Mouse (Mus musculus): ENCODE results near the gene Matn4. TPM values are rescaled to one million over a fixed set of nuclear protein-coding genes. Genes with fewer than 3 reads are reported as not detected.

Matn4 gene
- polyA plus RNA-seq, 1 experiment from 2014 or later = 2.0 TPM

GRCm38 (mm10) chr2:164423464-164423863 is 18.5 kb upstream of the Matn4 start:
- Histone ChIP-seq H3K27me3 (ENCODE audit: control insufficient read depth, insufficient read depth, low read length) (no peaks in the 10 kb centered on the region), H3K27ac (replicated peaks) (no peak overlapping the region), H3K9ac (ENCODE audit: low read length) (no peak overlapping the region), H3K4me3 (ENCODE audit: low read depth, low read length) (no peak overlapping the region), H3K4me1 (replicated peaks; ENCODE audit: control insufficient read depth, insufficient read depth) (no peaks in the 10 kb centered on the region), H3K36me3 (ENCODE audit: control insufficient read depth, insufficient read depth, low read length) (peaks cover 13% of the 10 kb centered on the region), H3K4me2 (replicated peaks; ENCODE audit: low read depth) (no peak overlapping the region), H3K9me3 (ENCODE audit: control insufficient read depth, low read length) (no peaks in the 10 kb centered on the region)
- 83% methylated on average over 11 of the region's 11 CpGs for WGBS
- no peak for TF ChIP-seq CTCF (IDR thresholded peaks at IDR 0.05; ENCODE audit: low read depth)
- no peak for TF ChIP-seq EP300 (optimal IDR thresholded peaks at IDR 0.05)
- no peak for DNase-seq (ENCODE audit: low spot score)
- ATAC-seq (ENCODE audit: low FRiP score, low TSS enrichment) = no peak

GRCm38 (mm10) chr2:164422675-164423393 is 17.9 kb upstream of the Matn4 start:
- 81% methylated on average over 15 of the region's 15 CpGs for WGBS
- H3K9ac ChIP-seq (ENCODE audit: low read length) = no peak overlapping the region
- H3K27me3 ChIP-seq (ENCODE audit: control insufficient read depth, insufficient read depth, low read length) = no peaks in the 10 kb centered on the region
- no peak overlapping the region for H3K4me3 ChIP-seq (ENCODE audit: low read depth, low read length)
- H3K4me1 ChIP-seq (replicated peaks; ENCODE audit: control insufficient read depth, insufficient read depth) = no peaks in the 10 kb centered on the region
- H3K36me3 ChIP-seq (ENCODE audit: control insufficient read depth, insufficient read depth, low read length) = peaks cover 13% of the 10 kb centered on the region
- TF ChIP-seq CTCF (IDR thresholded peaks at IDR 0.05; ENCODE audit: low read depth) = no peak
- TF ChIP-seq EP300 (optimal IDR thresholded peaks at IDR 0.05) = no peak
- H3K9me3 ChIP-seq (ENCODE audit: control insufficient read depth, low read length) = no peaks in the 10 kb centered on the region
- ATAC-seq (ENCODE audit: low FRiP score, low TSS enrichment) (no peak), DNase-seq (ENCODE audit: low spot score) (no peak)
- peak overlapping the region; percentile 78 for H3K27ac ChIP-seq (replicated peaks)
- no peak overlapping the region for H3K4me2 ChIP-seq (replicated peaks; ENCODE audit: low read depth)

GRCm38 (mm10) chr2:164421979-164422378 is 17.0 kb upstream of the Matn4 start:
- Histone ChIP-seq H3K27ac (replicated peaks) (peak overlapping the region; percentile 78), H3K9ac (ENCODE audit: low read length) (no peak overlapping the region), H3K4me3 (ENCODE audit: low read depth, low read length) (no peak overlapping the region), H3K27me3 (ENCODE audit: control insufficient read depth, insufficient read depth, low read length) (no peaks in the 10 kb centered on the region), H3K36me3 (ENCODE audit: control insufficient read depth, insufficient read depth, low read length) (peaks cover 10% of the 10 kb centered on the region), H3K9me3 (ENCODE audit: control insufficient read depth, low read length) (no peaks in the 10 kb centered on the region), H3K4me2 (replicated peaks; ENCODE audit: low read depth) (no peak overlapping the region), H3K4me1 (replicated peaks; ENCODE audit: control insufficient read depth, insufficient read depth) (no peaks in the 10 kb centered on the region)
- 64% methylated on average over 8 of the region's 8 CpGs for WGBS
- no peak for DNase-seq (ENCODE audit: low spot score)
- ATAC-seq (ENCODE audit: low FRiP score, low TSS enrichment) = no peak
- TF ChIP-seq CTCF (IDR thresholded peaks at IDR 0.05; ENCODE audit: low read depth) (no peak), EP300 (optimal IDR thresholded peaks at IDR 0.05) (peak; percentile 28)

- no peak overlapping the region for H3K4me3 ChIP-seq (ENCODE audit: low read depth, low read length)
- H3K36me3 ChIP-seq (ENCODE audit: control insufficient read depth, insufficient read depth, low read length) = peaks cover 6% of the 10 kb centered on the region; the same call in 1 of the 2 replicates
- H3K27ac ChIP-seq (replicated peaks) = peak overlapping the region; percentile 78
- H3K27me3 ChIP-seq (ENCODE audit: control insufficient read depth, insufficient read depth, low read length) = no peaks in the 10 kb centered on the region
- ATAC-seq (ENCODE audit: low FRiP score, low TSS enrichment) (no peak), DNase-seq (ENCODE audit: low spot score) (no peak)
- no peak overlapping the region for H3K4me2 ChIP-seq (replicated peaks; ENCODE audit: low read depth)
- H3K4me1 ChIP-seq (replicated peaks; ENCODE audit: control insufficient read depth, insufficient read depth) = no peaks in the 10 kb centered on the region
- 66% methylated on average over 7 of the region's 7 CpGs for WGBS
- H3K9me3 ChIP-seq (ENCODE audit: control insufficient read depth, low read length) = no peaks in the 10 kb centered on the region
- TF ChIP-seq CTCF (IDR thresholded peaks at IDR 0.05; ENCODE audit: low read depth) (no peak), EP300 (optimal IDR thresholded peaks at IDR 0.05) (no peak)
- no peak overlapping the region for H3K9ac ChIP-seq (ENCODE audit: low read length)
Measured at GRCm38 (mm10) chr2:164421306-164421705, 16.3 kb upstream of the Matn4 start.

- ATAC-seq (ENCODE audit: low FRiP score, low TSS enrichment) = no peak
- Histone ChIP-seq H3K9ac (ENCODE audit: low read length) (no peak overlapping the region), H3K4me1 (replicated peaks; ENCODE audit: control insufficient read depth, insufficient read depth) (no peaks in the 10 kb centered on the region), H3K36me3 (ENCODE audit: control insufficient read depth, insufficient read depth, low read length) (peaks cover 4% of the 10 kb centered on the region; the same call in 1 of the 2 replicates), H3K27me3 (ENCODE audit: control insufficient read depth, insufficient read depth, low read length) (no peaks in the 10 kb centered on the region), H3K27ac (replicated peaks) (no peak overlapping the region), H3K4me3 (ENCODE audit: low read depth, low read length) (no peak overlapping the region), H3K4me2 (replicated peaks; ENCODE audit: low read depth) (no peak overlapping the region), H3K9me3 (ENCODE audit: control insufficient read depth, low read length) (no peaks in the 10 kb centered on the region)
- no peak for TF ChIP-seq EP300 (optimal IDR thresholded peaks at IDR 0.05)
- no peak for TF ChIP-seq CTCF (IDR thresholded peaks at IDR 0.05; ENCODE audit: low read depth)
- WGBS = 9% methylated on average over 3 of the region's 3 CpGs
- DNase-seq (ENCODE audit: low spot score) = no peak
Measured at GRCm38 (mm10) chr2:164419489-164419888, 14.5 kb upstream of the Matn4 start.

GRCm38 (mm10) chr2:164418308-164418875 is 13.4 kb upstream of the Matn4 start:
- WGBS = 30% methylated on average over 3 of the region's 3 CpGs
- Histone ChIP-seq H3K36me3 (ENCODE audit: control insufficient read depth, insufficient read depth, low read length) (no peaks in the 10 kb centered on the region), H3K4me1 (replicated peaks; ENCODE audit: control insufficient read depth, insufficient read depth) (no peaks in the 10 kb centered on the region), H3K4me2 (replicated peaks; ENCODE audit: low read depth) (no peak overlapping the region), H3K9ac (ENCODE audit: low read length) (no peak overlapping the region), H3K9me3 (ENCODE audit: control insufficient read depth, low read length) (no peaks in the 10 kb centered on the region), H3K27ac (replicated peaks) (no peak overlapping the region), H3K27me3 (ENCODE audit: control insufficient read depth, insufficient read depth, low read length) (no peaks in the 10 kb centered on the region), H3K4me3 (ENCODE audit: low read depth, low read length) (no peak overlapping the region)
- DNase-seq (ENCODE audit: low spot score) (no peak), ATAC-seq (ENCODE audit: low FRiP score, low TSS enrichment) (no peak)
- no peak for TF ChIP-seq CTCF (IDR thresholded peaks at IDR 0.05; ENCODE audit: low read depth)
- TF ChIP-seq EP300 (optimal IDR thresholded peaks at IDR 0.05) = no peak

All from stomach, postnatal 0 days (tissue).